ENCODE assay signal across 22 mouse cellular contexts in the genomic region with DNA sequence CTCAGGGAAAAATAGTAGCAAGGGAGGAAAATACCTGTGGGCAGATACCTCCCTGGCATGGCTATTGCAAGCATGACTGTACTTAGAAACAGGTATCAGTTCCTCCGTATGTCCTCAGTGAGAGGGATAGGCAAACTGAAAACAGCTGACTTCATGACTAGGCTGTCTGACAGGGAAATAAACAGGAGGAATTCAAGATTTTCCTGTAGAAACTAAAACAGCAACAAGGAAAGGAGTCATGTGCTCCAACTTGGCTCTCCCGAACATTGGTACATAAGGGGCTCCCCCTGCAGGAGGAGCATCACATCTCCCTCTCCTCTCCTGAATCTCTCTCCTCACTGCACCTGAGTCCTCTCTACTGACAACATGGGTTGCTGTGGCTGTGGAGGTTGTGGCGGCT. TPM values are rescaled to one million over a fixed set of nuclear protein-coding genes. Genes with fewer than 3 reads are reported as not detected.
DNase-seq lines count a peak whose midpoint lies in the region; ATAC-seq and TF ChIP-seq lines count a peak whose summit lies in the region.
"Had no signal": no experiment of that assay in that cellular context is flagged by ENCODE, and none has a peak within 500 bp of the region (broad histone marks: within the 10 kb centered on the region; RNA-seq: fewer than 3 reads in every experiment).

A gene (plus strand): TSS at position 301 of the 400 bp plus-strand sequence.

- no peaks in the 10 kb centered on the region for H3K9me3 ChIP-seq in liver, embryonic 12.5 days (replicated peaks)
- H3K9me3 ChIP-seq in CH12.LX (replicated peaks; ENCODE audit: low read length), result no peaks in the 10 kb centered on the region
- no peaks in the 10 kb centered on the region for H3K9me3 ChIP-seq in liver, embryonic 14.5 days (ENCODE audit: control insufficient read depth, low read length)
- H3K9me3 ChIP-seq in forebrain, embryonic 13.5 days (replicated peaks), result no peaks in the 10 kb centered on the region
- H3K9me3 ChIP-seq: embryonic facial prominence, embryonic 12.5 days; heart, embryonic 15.5 days; limb, embryonic 15.5 days; midbrain, embryonic 13.5 days had no signal

- no peak for TF ChIP-seq POLR2A in CH12.LX (IDR thresholded peaks at IDR 0.05; ENCODE audit: low read depth, low read length)

- intact Hi-C loops in gastrocnemius, adult 2 months (cut with DNase I), result no loop called here

- dilution Hi-C loops in CH12.LX (cut with MboI; ENCODE audit: extremely low pct_ligation_motif_present, extremely low pct_unique_long_range_greater_than_20kb, low sequenced_read_pairs), result no loop called here

- H3K9ac ChIP-seq in liver, embryonic 12.5 days, result no peak within 1 kb of the TSS
- H3K9ac ChIP-seq in CH12.LX (ENCODE audit: insufficient read depth, low read depth), result no peak within 1 kb of the TSS
- no peak within 1 kb of the TSS for H3K9ac ChIP-seq in liver, embryonic 14.5 days (replicated peaks)
- H3K9ac ChIP-seq in forebrain, embryonic 13.5 days, result no peak within 1 kb of the TSS
- H3K9ac ChIP-seq: embryonic facial prominence, embryonic 12.5 days; heart, embryonic 15.5 days; limb, embryonic 15.5 days; midbrain, embryonic 13.5 days had no signal

- H3K36me3 ChIP-seq in liver, embryonic 12.5 days, result peaks cover 9% of the 10 kb centered on the region
- peaks cover 4 to 8% of the 10 kb centered on the region in 2 experiments for H3K36me3 ChIP-seq in CH12.LX (replicated peaks in 1 of 2; ENCODE audit: control insufficient read depth in 1 of 2, insufficient read depth in 1 of 2, low read length in 1 of 2)
- no peaks in the 10 kb centered on the region for H3K36me3 ChIP-seq in liver, embryonic 14.5 days (replicated peaks; ENCODE audit: control insufficient read depth, insufficient read depth, low read depth)
- H3K36me3 ChIP-seq in forebrain, embryonic 13.5 days (ENCODE audit: poor library complexity, severe bottlenecking), result no peaks in the 10 kb centered on the region
- H3K36me3 ChIP-seq: embryonic facial prominence, embryonic 12.5 days; heart, embryonic 15.5 days; midbrain, embryonic 13.5 days had no signal

- no peaks in the 10 kb centered on the region for H3K27me3 ChIP-seq in liver, embryonic 12.5 days (replicated peaks)
- no peaks in the 10 kb centered on the region for H3K27me3 ChIP-seq in CH12.LX (replicated peaks)
- no peaks in the 10 kb centered on the region for H3K27me3 ChIP-seq in liver, embryonic 14.5 days (ENCODE audit: control insufficient read depth, insufficient read depth, low read length)
- H3K27me3 ChIP-seq in forebrain, embryonic 13.5 days, result no peaks in the 10 kb centered on the region
- H3K27me3 ChIP-seq: embryonic facial prominence, embryonic 12.5 days; heart, embryonic 15.5 days; limb, embryonic 15.5 days; midbrain, embryonic 13.5 days had no signal

- TF ChIP-seq EP300 in CH12.LX (IDR thresholded peaks at IDR 0.05; ENCODE audit: low read length), result no peak
- no peak for TF ChIP-seq EP300 in liver, embryonic 14.5 days (IDR thresholded peaks at IDR 0.05; ENCODE audit: low read depth)

- no peak; the same call in none of the 2 replicates for TF ChIP-seq RAD21 in CH12.LX (IDR thresholded peaks at IDR 0.05; ENCODE audit: low read depth, low read length)

- WGBS in liver, embryonic 12.5 days (ENCODE audit: insufficient replicate concordance), result 85% methylated on average over 3 of the region's 3 CpGs
- 70% methylated on average over 3 of the region's 3 CpGs for WGBS in liver, embryonic 14.5 days (ENCODE audit: insufficient replicate concordance)
- 96% methylated on average over 2 of the region's 3 CpGs for WGBS in forebrain, embryonic 13.5 days

- no peak within 1 kb of the TSS for H3K27ac ChIP-seq in gastrocnemius, adult 2 months
- H3K27ac ChIP-seq in liver, embryonic 12.5 days, result no peak within 1 kb of the TSS
- H3K27ac ChIP-seq in CH12.LX (ENCODE audit: insufficient read depth, low read depth), result no peak within 1 kb of the TSS
- H3K27ac ChIP-seq in liver, embryonic 14.5 days, result no peak within 1 kb of the TSS
- no peak within 1 kb of the TSS for H3K27ac ChIP-seq in forebrain, embryonic 13.5 days
- H3K27ac ChIP-seq: embryonic facial prominence, embryonic 12.5 days; heart, adult 2 months; heart, embryonic 15.5 days; limb, embryonic 15.5 days; midbrain, embryonic 13.5 days had no signal

- peak; percentile 22; the same call in 1 of the 2 replicates for TF ChIP-seq CTCF in gastrocnemius, adult 2 months (IDR thresholded peaks at IDR 0.05)
- peak in 1 of 2 experiments; percentile 29; a peak in 2 of 4 replicates for TF ChIP-seq CTCF in CH12.LX (conservative IDR thresholded peaks at IDR 0.05 in 1 of 2, IDR thresholded peaks at IDR 0.05 in 1 of 2; ENCODE audit: low read depth in 2 of 2, low read length in 2 of 2)
- TF ChIP-seq CTCF in liver, embryonic 14.5 days (IDR thresholded peaks at IDR 0.05; ENCODE audit: low read depth), result peak; percentile 45; the same call in 1 of the 2 replicates

- no peak for DNase-seq in gastrocnemius, adult 2 months
- DNase-seq in gastrocnemius, postnatal 10 days, result no peak
- DNase-seq in liver (peak; percentile 22), CH12.LX (ENCODE audit: extremely low read depth) (no peak)
- DNase-seq in liver, embryonic 14.5 days (ENCODE audit: low read depth in 3 of 3, low spot score in 3 of 3), result no peak
- no peak for DNase-seq in c-Kit-positive CD71-positive TER-119-positive erythroid progenitor cells, embryonic 14.5 days (ENCODE audit: low spot score)
- DNase-seq: adrenal gland, postnatal 14 days; cerebellum, adult 2 months; heart, adult 2 months; kidney, postnatal 10 days; retina, postnatal 1 day; thymus, adult 18-20 months had no signal

- H3K4me3 ChIP-seq in gastrocnemius, adult 2 months, result no peak within 1 kb of the TSS
- no peak within 1 kb of the TSS for H3K4me3 ChIP-seq in liver, embryonic 12.5 days
- H3K4me3 ChIP-seq in CH12.LX (replicated peaks in 1 of 3; ENCODE audit: low read depth in 2 of 3, low read length in 2 of 3, poor library complexity in 1 of 3), result no peak within 1 kb of the TSS
- no peak within 1 kb of the TSS for H3K4me3 ChIP-seq in liver, embryonic 14.5 days (ENCODE audit: insufficient read depth in 1 of 2, low read depth in 2 of 2, low read length in 2 of 2)
- H3K4me3 ChIP-seq in forebrain, embryonic 13.5 days, result no peak within 1 kb of the TSS
- H3K4me3 ChIP-seq: embryonic facial prominence, embryonic 12.5 days; heart, adult 2 months; heart, embryonic 15.5 days; limb, embryonic 15.5 days; midbrain, embryonic 13.5 days had no signal

- in situ Hi-C loops in CH12.LX (cut with MboI; ENCODE audit: low pct_ligation_motif_present, low pct_unique_long_range_greater_than_20kb, low sequenced_read_pairs), result no loop called here

- H3K4me1 ChIP-seq in liver, embryonic 12.5 days, result peaks cover 28% of the 10 kb centered on the region
- H3K4me1 ChIP-seq in CH12.LX (ENCODE audit: control insufficient read depth in 1 of 2, insufficient read depth in 2 of 2), result peaks cover 2 to 7% of the 10 kb centered on the region in 2 experiments; a peak in 2 of 4 replicates
- H3K4me1 ChIP-seq in liver, embryonic 14.5 days (replicated peaks; ENCODE audit: control insufficient read depth in 2 of 2, insufficient read depth in 2 of 2, low read length in 1 of 2), result peaks cover 3% of the 10 kb centered on the region in 2 experiments; a peak in 2 of 4 replicates
- no peaks in the 10 kb centered on the region for H3K4me1 ChIP-seq in forebrain, embryonic 13.5 days
- H3K4me1 ChIP-seq: embryonic facial prominence, embryonic 12.5 days; heart, embryonic 15.5 days; limb, embryonic 15.5 days; midbrain, embryonic 13.5 days had no signal

- no peak within 1 kb of the TSS for H3K4me2 ChIP-seq in liver, embryonic 12.5 days
- H3K4me2 ChIP-seq in CH12.LX (ENCODE audit: insufficient read depth, low read depth, poor library complexity, severe bottlenecking), result no peak within 1 kb of the TSS
- H3K4me2 ChIP-seq in liver, embryonic 14.5 days (ENCODE audit: low read depth), result no peak within 1 kb of the TSS
- no peak within 1 kb of the TSS for H3K4me2 ChIP-seq in forebrain, embryonic 13.5 days
- H3K4me2 ChIP-seq: embryonic facial prominence, embryonic 12.5 days; heart, embryonic 15.5 days; limb, embryonic 15.5 days; midbrain, embryonic 13.5 days had no signal

- no peaks in the 10 kb centered on the region for H3K79me2 ChIP-seq in CH12.LX (replicated peaks; ENCODE audit: control insufficient read depth, extremely low read depth, insufficient read depth, poor library complexity, severe bottlenecking)

- no peak for ATAC-seq in liver, embryonic 12.5 days
- no peak for ATAC-seq in liver, embryonic 14.5 days (ENCODE audit: insufficient read depth)
- ATAC-seq in forebrain, embryonic 13.5 days, result no peak
- ATAC-seq: forebrain, embryonic 16.5 days; midbrain, embryonic 13.5 days had no signal

TF ChIP-seq in CH12.LX, 34 proteins besides CTCF, POLR2A, EP300 and RAD21:
- TF ChIP-seq SMC3 (IDR thresholded peaks at IDR 0.05; ENCODE audit: low read depth, low read length) (peak; percentile 25), JUN (IDR thresholded peaks at IDR 0.05; ENCODE audit: insufficient read depth, low read depth, low read length) (no peak), MYC (IDR thresholded peaks at IDR 0.05; ENCODE audit: low read depth, low read length) (no peak), GABPA (IDR thresholded peaks at IDR 0.05; ENCODE audit: insufficient replicate concordance, low read depth, low read length) (no peak), MEF2A (IDR thresholded peaks at IDR 0.05; ENCODE audit: borderline replicate concordance, low read depth, low read length) (no peak), CHD1 (IDR thresholded peaks at IDR 0.05; ENCODE audit: low read depth, low read length) (no peak)

RNA-seq across cellular contexts. Expression of the gene that starts here (rescaled TPM):
- under 1 TPM in 1 of 2 experiments, not detected in 1; 0.31 TPM for total RNA-seq in gastrocnemius, adult 2 months (2021)
- under 1 TPM in 1 of 2 experiments, not detected in 1; 0.31 TPM for total RNA-seq in gastrocnemius, postnatal 10 days (2021)
- polyA plus RNA-seq in liver, embryonic 12.5 days (2016; fragmentation: Nextera tagmentation; extraction: Ambion mirVana), result 0.46 TPM in 1 of 2 replicates, not detected in the other
- total RNA-seq in CH12.LX (2012; rRNA removed), result 0.17 TPM in 1 of 2 replicates, not detected in the other
- not detected in 2 replicates for total RNA-seq in CH12.LX (2014; rRNA removed)
- polyA plus RNA-seq in CH12.LX (2012; ENCODE audit: insufficient read length, low read depth), result 0.31 TPM in 1 of 2 replicates, not detected in the other
- polyA plus RNA-seq in liver, embryonic 14.5 days (2012; rRNA removed), result 2.0 and 2.3 TPM in 2 replicates
- 0.24 and 0.37 TPM in 2 replicates for polyA plus RNA-seq in liver, embryonic 14.5 days (2014; fragmentation: Nextera tagmentation; extraction: Ambion mirVana)
- polyA plus RNA-seq in forebrain, embryonic 13.5 days (2015; fragmentation: Nextera tagmentation; extraction: Ambion mirVana), result not detected in 2 replicates
- total RNA-seq: adrenal gland, postnatal 14 days; common myeloid progenitor, adult 5-6 weeks; gastrocnemius, adult 8-10 months; heart, adult 2 months; hematopoietic stem cell, adult 5-6 weeks had no signal
- polyA plus RNA-seq: embryonic facial prominence, embryonic 12.5 days; forebrain, embryonic 16.5 days had no signal
